Mouse (Mus musculus): ENCODE results near the gene Rai1. TPM values are rescaled to one million over a fixed set of nuclear protein-coding genes. Genes with fewer than 3 reads are reported as not detected.

Rai1 gene
- polyA plus RNA-seq, 1 experiment from 2014 or later: 40.3 TPM

GRCm38 (mm10) chr11:60185396-60186231, 80.8 kb downstream of the Rai1 start:
- ChIA-PET CTCF (interaction anchor here (0.9 to 2.3 kb wide), 2 partner anchors 9 to 101 kb away, joined by 3 to 8 read pairs; no protein-coding TSS in a partner anchor), POLR2A (interaction anchor here (0.6 to 1.0 kb wide), 2 partner anchors 77 to 79 kb away, joined by 3 read pairs; no protein-coding TSS in a partner anchor)
- no peak for DNase-seq (ENCODE audit: low read depth, low spot score)
- TF ChIP-seq CTCF (IDR thresholded peaks at IDR 0.05): no peak
- ATAC-seq: no peak
- in situ Hi-C loops (cut with MboI; ENCODE audit: low pct_unique_long_range_greater_than_20kb): no loop called here
- H3K27me3 ChIP-seq: no peaks in the 10 kb centered on the region

- ATAC-seq (no peak), DNase-seq (ENCODE audit: low read depth, low spot score) (no peak)
- ChIA-PET CTCF (no interaction called here), POLR2A (interaction anchor here (1.0 kb wide), 1 partner anchor 79 kb away, joined by 3 read pairs; no protein-coding TSS in a partner anchor)
- in situ Hi-C loops (cut with MboI; ENCODE audit: low pct_unique_long_range_greater_than_20kb): no loop called here
- TF ChIP-seq CTCF (IDR thresholded peaks at IDR 0.05): no peak
- H3K27me3 ChIP-seq: no peaks in the 10 kb centered on the region
Observed at GRCm38 (mm10) chr11:60187070-60187469, 82.3 kb downstream of the Rai1 start.

GRCm38 (mm10) chr11:60188275-60188853, 83.6 kb downstream of the Rai1 start:
- DNase-seq (ENCODE audit: low read depth, low spot score) (no peak), ATAC-seq (no peak)
- TF ChIP-seq CTCF (IDR thresholded peaks at IDR 0.05): no peak
- in situ Hi-C loops (cut with MboI; ENCODE audit: low pct_unique_long_range_greater_than_20kb): no loop called here
- H3K27me3 ChIP-seq: no peaks in the 10 kb centered on the region
- POLR2A ChIA-PET: interaction anchor here (0.6 kb wide), 1 partner anchor 870 kb away, joined by 3 read pairs; no protein-coding TSS in a partner anchor
- CTCF ChIA-PET: interaction anchor here (0.9 to 1.7 kb wide), 2 partner anchors 12 to 35 kb away, joined by 3 to 4 read pairs; no protein-coding TSS in a partner anchor

- ATAC-seq (no peak), DNase-seq (ENCODE audit: low read depth, low spot score) (no peak)
- CTCF ChIA-PET: no interaction called here
- in situ Hi-C loops (cut with MboI; ENCODE audit: low pct_unique_long_range_greater_than_20kb): loop anchor here (10.0 kb wide), 1 partner anchor 315 kb away; no protein-coding TSS in a partner anchor
- POLR2A ChIA-PET: no interaction called here
- no peaks in the 10 kb centered on the region for H3K27me3 ChIP-seq
- no peak for TF ChIP-seq CTCF (IDR thresholded peaks at IDR 0.05)
Observed at GRCm38 (mm10) chr11:60189501-60190040, 84.8 kb downstream of the Rai1 start.

- in situ Hi-C loops (cut with MboI; ENCODE audit: low pct_unique_long_range_greater_than_20kb): loop anchor here (10.0 kb wide), 1 partner anchor 315 kb away; no protein-coding TSS in a partner anchor
- ATAC-seq (no peak), DNase-seq (ENCODE audit: low read depth, low spot score) (no peak)
- ChIA-PET POLR2A (no interaction called here), CTCF (no interaction called here)
- no peaks in the 10 kb centered on the region for H3K27me3 ChIP-seq
- no peak for TF ChIP-seq CTCF (IDR thresholded peaks at IDR 0.05)
Observed at GRCm38 (mm10) chr11:60190055-60190641, 85.3 kb downstream of the Rai1 start.

GRCm38 (mm10) chr11:60192534-60192933, 87.7 kb downstream of the Rai1 start:
- no peaks in the 10 kb centered on the region for H3K27me3 ChIP-seq
- in situ Hi-C loops (cut with MboI; ENCODE audit: low pct_unique_long_range_greater_than_20kb): loop anchor here (10.0 kb wide), 1 partner anchor 318 kb away; no protein-coding TSS in a partner anchor
- ChIA-PET POLR2A (no interaction called here), CTCF (interaction anchor here (0.8 to 1.0 kb wide), 2 partner anchors 9 to 17 kb away, joined by 3 read pairs; no protein-coding TSS in a partner anchor)
- DNase-seq (ENCODE audit: low read depth, low spot score) (no peak), ATAC-seq (no peak)
- TF ChIP-seq CTCF (IDR thresholded peaks at IDR 0.05): no peak

- no peak for TF ChIP-seq CTCF (IDR thresholded peaks at IDR 0.05)
- ChIA-PET POLR2A (no interaction called here), CTCF (interaction anchor here (1.0 to 2.7 kb wide), 4 partner anchors 9 to 18 kb away, joined by 3 to 8 read pairs (median 4); no protein-coding TSS in a partner anchor)
- DNase-seq (ENCODE audit: low read depth, low spot score): no peak
- ATAC-seq: no peak
- H3K27me3 ChIP-seq: no peaks in the 10 kb centered on the region
- in situ Hi-C loops (cut with MboI; ENCODE audit: low pct_unique_long_range_greater_than_20kb): loop anchor here (10.0 kb wide), 1 partner anchor 319 kb away; no protein-coding TSS in a partner anchor
Observed at GRCm38 (mm10) chr11:60193556-60193955, 88.7 kb downstream of the Rai1 start.

- no peaks in the 10 kb centered on the region for H3K27me3 ChIP-seq
- in situ Hi-C loops (cut with MboI; ENCODE audit: low pct_unique_long_range_greater_than_20kb): loop anchor here (5.0 to 10.0 kb wide), 3 partner anchors 98 to 320 kb away; no protein-coding TSS in a partner anchor
- ATAC-seq: no peak
- no peak for DNase-seq (ENCODE audit: low read depth, low spot score)
- ChIA-PET POLR2A (interaction anchor here (1.2 kb wide), 1 partner anchor 18 kb away, joined by 3 read pairs; no protein-coding TSS in a partner anchor), CTCF (interaction anchor here (1.0 to 2.7 kb wide), 5 partner anchors 11 to 87 kb away, joined by 3 to 8 read pairs (median 5); no protein-coding TSS in a partner anchor)
- no peak for TF ChIP-seq CTCF (IDR thresholded peaks at IDR 0.05)
Observed at GRCm38 (mm10) chr11:60195108-60195507, 90.3 kb downstream of the Rai1 start.

- no peak for DNase-seq (ENCODE audit: low read depth, low spot score)
- CTCF ChIA-PET: interaction anchor here (1.4 to 2.7 kb wide), 3 partner anchors 12 to 96 kb away, joined by 3 to 8 read pairs (median 3); no protein-coding TSS in a partner anchor
- POLR2A ChIA-PET: interaction anchor here (0.9 to 1.3 kb wide), 2 partner anchors 12 to 90 kb away, joined by 3 to 5 read pairs; no protein-coding TSS in a partner anchor
- in situ Hi-C loops (cut with MboI; ENCODE audit: low pct_unique_long_range_greater_than_20kb): loop anchor here (5.0 to 10.0 kb wide), 3 partner anchors 99 to 322 kb away; no protein-coding TSS in a partner anchor
- no peak for ATAC-seq
- no peaks in the 10 kb centered on the region for H3K27me3 ChIP-seq
- no peak for TF ChIP-seq CTCF (IDR thresholded peaks at IDR 0.05)
Observed at GRCm38 (mm10) chr11:60196344-60196743, 91.5 kb downstream of the Rai1 start.
